Mouse (Mus musculus): ENCODE measurements around the gene Slamf9. TPM values are rescaled to one million over a fixed set of nuclear protein-coding genes. Genes with fewer than 3 reads are reported as not detected.

Gene Slamf9
- total RNA-seq, 2 experiments from 2014 or later, result 0.20 to 0.35 TPM

GRCm38 (mm10) chr1:172514551-172515268, 39.6 kb downstream of the Slamf9 start:
- DNase-seq, result no peak

- no peak for DNase-seq
Observed at GRCm38 (mm10) chr1:172515396-172515795, 40.2 kb downstream of the Slamf9 start.

- DNase-seq, result no peak
Observed at GRCm38 (mm10) chr1:172518013-172518412, 42.9 kb downstream of the Slamf9 start.

- DNase-seq, result no peak
Observed at GRCm38 (mm10) chr1:172519644-172520043, 44.5 kb downstream of the Slamf9 start.

GRCm38 (mm10) chr1:172520576-172521440, 45.6 kb downstream of the Slamf9 start, which contains the start of gene Cfap45:
Cfap45 (plus strand) TSS chr1:172520801.
- DNase-seq, result peak; percentile 83

GRCm38 (mm10) chr1:172522524-172522923, 47.4 kb downstream of the Slamf9 start:
- DNase-seq, result no peak

- DNase-seq, result no peak
Observed at GRCm38 (mm10) chr1:172523699-172524101, 48.5 kb downstream of the Slamf9 start.

- peak; percentile 51 for DNase-seq
Observed at GRCm38 (mm10) chr1:172525027-172525764, 50.0 kb downstream of the Slamf9 start.

- DNase-seq, result no peak
Observed at GRCm38 (mm10) chr1:172525971-172526370, 50.8 kb downstream of the Slamf9 start.

GRCm38 (mm10) chr1:172526380-172527081, 51.4 kb downstream of the Slamf9 start:
- no peak for DNase-seq

- no peak for DNase-seq
Observed at GRCm38 (mm10) chr1:172527431-172527830, 52.3 kb downstream of the Slamf9 start.

Other genes with a start within 250 kb of the Slamf9 start
- under 1 TPM; 0.59 to 0.88 TPM for gene Atp1a4, start 216.9 kb upstream of the Slamf9 start, total RNA-seq (2021)
- gene Igsf8, start 213.7 kb upstream of the Slamf9 start, total RNA-seq (2021), result 10 to 100 TPM in 1 of 2 experiments, 1 to 10 TPM in 1; 9.2 to 10.7 TPM
- gene Atp1a2, start 177.3 kb upstream of the Slamf9 start, total RNA-seq (2021), result 1,000 to 10,000 TPM; 1,026 to 1,397 TPM
- gene Kcnj9, start 146.0 kb upstream of the Slamf9 start, total RNA-seq (2021), result not detected
- under 1 TPM; 0.08 to 0.13 TPM for gene Kcnj10, start 134.1 kb upstream of the Slamf9 start, total RNA-seq (2021)
- gene Pigm, start 98.8 kb upstream of the Slamf9 start, total RNA-seq (2021), result 1 to 10 TPM; 3.4 to 3.6 TPM
- under 1 TPM in 1 of 2 experiments, not detected in 1; 0.19 TPM for gene Igsf9, start 6.4 kb downstream of the Slamf9 start, total RNA-seq (2021)
- 10 to 100 TPM; 24.8 to 33.7 TPM for gene Tagln2, start 24.7 kb downstream of the Slamf9 start, total RNA-seq (2021)
- not detected for gene Cfap45, start 45.4 kb downstream of the Slamf9 start, total RNA-seq (2021)
- gene Vsig8, start 80.6 kb downstream of the Slamf9 start, total RNA-seq (2021), result not detected
- under 1 TPM in 1 of 2 experiments, not detected in 1; 0.21 TPM for gene Slamf8, start 115.2 kb downstream of the Slamf9 start, total RNA-seq (2021)
- gene Fcrl6, start 127.2 kb downstream of the Slamf9 start, total RNA-seq (2021), result not detected
- gene Dusp23, start 157.6 kb downstream of the Slamf9 start, total RNA-seq (2021), result 10 to 100 TPM; 25.2 to 30.2 TPM
- gene Crp, start 222.7 kb downstream of the Slamf9 start, total RNA-seq (2021), result not detected

Data from gastrocnemius, postnatal 25 days (tissue).